Comparison of ENCODE assay signal across 17 mouse cellular contexts in the genomic region with DNA sequence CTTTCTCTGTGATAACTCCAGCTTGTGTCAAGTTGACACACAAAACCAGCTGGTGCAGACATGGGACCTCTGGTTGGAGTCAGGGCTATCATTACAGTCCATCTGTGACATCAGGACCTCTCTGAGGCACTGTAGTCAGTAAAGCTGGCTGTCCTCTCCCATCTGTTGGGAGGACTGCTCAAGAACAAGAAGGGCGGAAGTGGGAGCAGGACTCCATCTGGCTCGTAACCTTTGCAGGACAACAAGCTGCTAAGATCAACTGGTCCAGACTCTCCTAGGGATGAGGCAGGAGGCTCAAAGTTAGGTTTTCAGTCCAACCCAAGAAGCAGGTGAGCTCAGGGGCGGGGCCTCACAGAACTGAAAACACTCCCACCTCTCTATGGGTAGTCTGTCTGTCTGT. TPM values are rescaled to one million over a fixed set of nuclear protein-coding genes. Genes with fewer than 3 reads are reported as not detected.
A peak's percentile ranks its signal among the peaks of the same experiment; 100 is the strongest.
DNase-seq lines count a peak whose midpoint lies in the region; ATAC-seq lines count a peak whose summit lies in the region.
"Had no signal": no experiment of that assay in that cellular context is flagged by ENCODE, and none has a peak within 500 bp of the region (broad histone marks: within the 10 kb centered on the region; RNA-seq: fewer than 3 reads in every experiment).

No protein-coding gene starts in this region.

- no peaks in the 10 kb centered on the region for H3K36me3 ChIP-seq in heart, embryonic 13.5 days
- no peaks in the 10 kb centered on the region for H3K36me3 ChIP-seq in kidney, embryonic 14.5 days (ENCODE audit: control insufficient read depth, insufficient read depth, low read length)
- H3K36me3 ChIP-seq: forebrain, embryonic 15.5 days; hindbrain, embryonic 15.5 days; intestine, embryonic 15.5 days; limb, embryonic 12.5 days had no signal

- ATAC-seq in heart, embryonic 13.5 days (ENCODE audit: extremely low read depth, insufficient number of reproducible peaks, low FRiP score, low TSS enrichment), result no peak
- no peak for ATAC-seq in kidney, embryonic 14.5 days (ENCODE audit: low FRiP score, low TSS enrichment)
- ATAC-seq in megakaryocyte, adult 5-6 weeks (ENCODE audit: poor library complexity, severe bottlenecking), result no peak
- ATAC-seq: forebrain, embryonic 15.5 days; intestine, embryonic 15.5 days; liver, postnatal 0 days; lung, postnatal 0 days had no signal

- 89% methylated on average over 3 of the region's 3 CpGs for WGBS in heart, embryonic 13.5 days
- WGBS in kidney, embryonic 14.5 days, result 85% methylated on average over 3 of the region's 3 CpGs

- no peaks in the 10 kb centered on the region for H3K27me3 ChIP-seq in heart, embryonic 13.5 days (replicated peaks)
- no peaks in the 10 kb centered on the region for H3K27me3 ChIP-seq in kidney, embryonic 14.5 days (ENCODE audit: control insufficient read depth, insufficient read depth, low read length)
- H3K27me3 ChIP-seq: forebrain, embryonic 15.5 days; hindbrain, embryonic 15.5 days; intestine, embryonic 15.5 days; limb, embryonic 12.5 days had no signal

- no peak overlapping the region for H3K4me2 ChIP-seq in heart, embryonic 13.5 days
- H3K4me2 ChIP-seq in kidney, embryonic 14.5 days (replicated peaks; ENCODE audit: low read depth, low read length), result no peak overlapping the region
- H3K4me2 ChIP-seq: forebrain, embryonic 15.5 days; hindbrain, embryonic 15.5 days; intestine, embryonic 15.5 days; limb, embryonic 12.5 days; liver, embryonic 11.5 days; midbrain, embryonic 11.5 days had no signal

- DNase-seq in cerebellum, adult 18-20 months, result peak; percentile 52 to 60
- no peak for DNase-seq in cerebellum, postnatal 4 days (ENCODE audit: low spot score in 2 of 2)
- no peak for DNase-seq in heart, adult 9 months (ENCODE audit: low spot score in 2 of 2)
- peak; percentile 59 for DNase-seq in kidney, postnatal 10 days
- DNase-seq in skeletal muscle tissue, adult 2 months (ENCODE audit: low read depth, low spot score), result peak; percentile 24
- DNase-seq: adrenal gland, postnatal 10 days; liver, postnatal 0 days had no signal

- peak overlapping the region; percentile 76; the same call in 1 of the 2 replicates for H3K27ac ChIP-seq in heart, embryonic 13.5 days (replicated peaks)
- H3K27ac ChIP-seq in kidney, embryonic 14.5 days (ENCODE audit: low read depth, low read length), result no peak overlapping the region
- H3K27ac ChIP-seq: forebrain, embryonic 15.5 days; hindbrain, embryonic 15.5 days; intestine, embryonic 15.5 days; limb, embryonic 12.5 days had no signal

- no peaks in the 10 kb centered on the region for H3K9me3 ChIP-seq in heart, embryonic 13.5 days
- H3K9me3 ChIP-seq in kidney, embryonic 14.5 days (ENCODE audit: control insufficient read depth, low read length), result no peaks in the 10 kb centered on the region
- H3K9me3 ChIP-seq: forebrain, embryonic 15.5 days; hindbrain, embryonic 15.5 days; intestine, embryonic 15.5 days; limb, embryonic 12.5 days had no signal

- no peak overlapping the region for H3K4me3 ChIP-seq in heart, embryonic 13.5 days
- H3K4me3 ChIP-seq in kidney, embryonic 14.5 days (ENCODE audit: low read length), result no peak overlapping the region
- H3K4me3 ChIP-seq: forebrain, embryonic 15.5 days; hindbrain, embryonic 15.5 days; intestine, embryonic 15.5 days; limb, embryonic 12.5 days had no signal

- H3K4me1 ChIP-seq in heart, embryonic 13.5 days, result peaks cover 59% of the 10 kb centered on the region
- H3K4me1 ChIP-seq in kidney, embryonic 14.5 days (ENCODE audit: control insufficient read depth, insufficient read depth, low read length), result peaks cover 14% of the 10 kb centered on the region; the same call in 1 of the 2 replicates

- no peak overlapping the region for H3K9ac ChIP-seq in heart, embryonic 13.5 days
- H3K9ac ChIP-seq in kidney, embryonic 14.5 days (ENCODE audit: low read depth, low read length), result no peak overlapping the region
- H3K9ac ChIP-seq: forebrain, embryonic 15.5 days; hindbrain, embryonic 15.5 days; intestine, embryonic 15.5 days; limb, embryonic 12.5 days; liver, postnatal 0 days had no signal

RNA-seq across cellular contexts. Expression of gene Man1c1, which starts 29.1 kb away (rescaled TPM):
- polyA plus RNA-seq in heart, embryonic 13.5 days (2015; fragmentation: Nextera tagmentation; extraction: Ambion mirVana), result 5.3 and 6.3 TPM in 2 replicates
- 3.8 and 5.3 TPM in 2 replicates for polyA plus RNA-seq in kidney, embryonic 14.5 days (2014; fragmentation: Nextera tagmentation; extraction: Ambion mirVana)
- 28.0 and 33.1 TPM in 2 replicates for total RNA-seq in megakaryocyte, adult 5-6 weeks (2015)
- 14.1 and 16.9 TPM in 2 replicates for total RNA-seq in megakaryocyte, adult 5-6 weeks (2017)

Comparison
In these comparisons a context has a peak if more than half of its experiments do, and no peak if none do; other contexts are left out.
1. DNase-seq: peak in cerebellum, adult 18-20 months (2 of 2), kidney, postnatal 10 days (single experiment) and skeletal muscle tissue, adult 2 months (single experiment); none in cerebellum, postnatal 4 days (0 of 2) and heart, adult 9 months (0 of 2).